Mouse (Mus musculus) liver, embryonic 14.5 days (tissue): ENCODE measurements around the gene Cstb.

ENCODE experiments used
- CTCF ChIP-seq: IDR thresholded peaks from 2 replicates; pipeline ENCODE4 v1.5.1; 2016; ENCODE audit warnings: antibody characterized with exemption, low read depth, control low read depth
- EP300 ChIP-seq: IDR thresholded peaks from 2 replicates; pipeline ENCODE4 v1.6.1; 2016; ENCODE audit warnings: antibody characterized with exemption, low read depth

GRCm38 (mm10) chr10:78396625-78396885 is 28.9 kb upstream of the Cstb start:
- no peak for TF ChIP-seq CTCF
- TF ChIP-seq EP300, result no peak
